Mouse (Mus musculus) hindbrain, embryonic 12.5 days (tissue): ENCODE measurements at regions not wholly inside any gene's neighbourhood (a gene's known extent, or its start where the extent isn't known, plus 50 kb on each side); places are given as distances from the start of the nearest gene placed in this dataset.

Source experiments
- ATAC-seq: fragments of 200-750 bp; cut with Nextera tagmentation; 2 replicates; pipeline ENCODE4 v1.8.0; 2017; ENCODE audit warnings: moderate TSS enrichment; ENCODE audit not compliant: low FRiP score
- H3K27ac ChIP-seq: fragments of 300-500 bp; sonication (generic); 2 replicates; pipeline ENCODE4 v1.5.1; 2016; ENCODE audit warnings: mild to moderate bottlenecking
- H3K27me3 ChIP-seq: fragments of 300-500 bp; sonication (generic); 2 replicates; pipeline ENCODE4 v1.6.1; 2016; ENCODE audit warnings: mild to moderate bottlenecking
- H3K36me3 ChIP-seq: fragments of 300-500 bp; sonication (generic); 2 replicates; pipeline ENCODE4 v1.6.1; 2016; ENCODE audit warnings: mild to moderate bottlenecking
- H3K4me1 ChIP-seq: fragments of 300-500 bp; sonication (generic); 2 replicates; pipeline ENCODE4 v1.6.1; 2016
- H3K4me2 ChIP-seq: fragments of 300-500 bp; sonication (generic); replicated peaks from 2 replicates; pipeline ENCODE4 v1.6.1; 2016; ENCODE audit warnings: mild to moderate bottlenecking
- H3K4me3 ChIP-seq: fragments of 300-500 bp; sonication (generic); 2 replicates; pipeline ENCODE4 v1.5.1; 2016; ENCODE audit warnings: mild to moderate bottlenecking
- H3K9ac ChIP-seq: fragments of 300-500 bp; sonication (generic); 2 replicates; pipeline ENCODE4 v1.6.1; 2016; ENCODE audit warnings: mild to moderate bottlenecking, moderate library complexity
- H3K9me3 ChIP-seq: fragments of 300-500 bp; sonication (generic); replicated peaks from 2 replicates; pipeline ENCODE4 v1.6.1; 2016; ENCODE audit warnings: mild to moderate bottlenecking
- WGBS: fragments of 180-500 bp; shearing (Covaris S2); methylation state at CpG from one replicate; pipeline ENCODE4 v1.1.7; 2016; 5-methylcytosine and 5-hydroxymethylcytosine counted together

DNA sequence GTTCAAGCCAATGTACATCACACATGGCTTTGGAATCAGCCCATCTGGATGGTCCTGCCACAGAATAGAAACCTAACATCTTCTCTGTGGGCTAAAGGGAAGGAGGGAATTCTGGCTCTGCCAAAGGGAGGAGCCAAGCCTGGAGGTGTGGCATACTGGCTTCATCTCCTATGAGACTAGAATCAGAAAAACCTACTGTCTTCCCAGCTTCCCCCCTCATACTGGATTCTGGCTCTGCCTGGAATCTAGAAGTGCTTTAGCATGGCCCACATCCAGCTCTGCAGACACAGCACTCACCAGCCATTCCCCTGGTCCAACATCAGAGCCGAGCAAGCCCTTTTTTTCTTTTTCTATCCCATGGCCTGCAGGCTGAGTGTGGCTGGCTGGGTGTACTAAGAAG is 206.9 kb downstream of the Sox9 start:
- Histone ChIP-seq H3K36me3 (no peaks in the 10 kb centered on the region), H3K27me3 (no peaks in the 10 kb centered on the region; the same call in 1 of the 2 replicates), H3K9me3 (no peaks in the 10 kb centered on the region), H3K4me2 (no peak overlapping the region), H3K4me1 (peaks cover 36% of the 10 kb centered on the region), H3K27ac (no peak overlapping the region), H3K9ac (no peak overlapping the region), H3K4me3 (no peak overlapping the region)
- 73% methylated on average over 1 of the region's 1 CpGs for WGBS
- no peak for ATAC-seq

- no peaks in the 10 kb centered on the region for H3K36me3 ChIP-seq
- peaks cover 36% of the 10 kb centered on the region for H3K4me1 ChIP-seq
- no peak overlapping the region for H3K27ac ChIP-seq
- 26% methylated on average over 13 of the region's 13 CpGs for WGBS
- no peak overlapping the region for H3K4me3 ChIP-seq
- peak; percentile 23; the same call in 1 of the 2 replicates for ATAC-seq
- no peaks in the 10 kb centered on the region; the same call in 1 of the 2 replicates for H3K27me3 ChIP-seq
- H3K9me3 ChIP-seq, result no peaks in the 10 kb centered on the region
- no peak overlapping the region for H3K9ac ChIP-seq
- H3K4me2 ChIP-seq, result no peak overlapping the region
Measured at GRCm38 (mm10) chr11:112989981-112990512, 208.0 kb downstream of the Sox9 start.

DNA sequence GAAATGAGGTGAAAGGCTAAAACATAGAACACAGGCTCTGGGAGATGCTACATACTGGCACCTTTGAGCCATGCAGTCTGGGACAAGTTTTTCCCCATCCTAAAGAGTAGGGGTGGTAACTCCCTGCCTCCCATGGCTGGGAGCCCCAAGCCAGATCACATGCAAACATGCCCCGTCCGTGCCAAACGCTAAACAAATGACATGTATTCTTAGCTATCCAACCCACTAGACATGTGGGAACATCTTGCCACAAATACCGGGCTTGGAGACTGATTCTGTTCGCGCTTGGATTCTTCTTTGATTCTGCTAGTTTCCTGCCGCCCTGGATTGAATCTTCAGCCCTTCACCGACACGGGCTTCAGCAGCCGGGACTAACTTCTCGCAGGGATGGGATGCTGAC is 208.7 kb downstream of the Sox9 start:
- no peak overlapping the region for H3K9ac ChIP-seq
- H3K36me3 ChIP-seq, result no peaks in the 10 kb centered on the region
- 82% methylated on average over 11 of the region's 11 CpGs for WGBS
- H3K9me3 ChIP-seq, result no peaks in the 10 kb centered on the region
- peaks cover 36% of the 10 kb centered on the region for H3K4me1 ChIP-seq
- H3K4me2 ChIP-seq, result no peak overlapping the region
- H3K27ac ChIP-seq, result no peak overlapping the region
- no peaks in the 10 kb centered on the region; the same call in 1 of the 2 replicates for H3K27me3 ChIP-seq
- ATAC-seq, result no peak
- H3K4me3 ChIP-seq, result no peak overlapping the region

DNA sequence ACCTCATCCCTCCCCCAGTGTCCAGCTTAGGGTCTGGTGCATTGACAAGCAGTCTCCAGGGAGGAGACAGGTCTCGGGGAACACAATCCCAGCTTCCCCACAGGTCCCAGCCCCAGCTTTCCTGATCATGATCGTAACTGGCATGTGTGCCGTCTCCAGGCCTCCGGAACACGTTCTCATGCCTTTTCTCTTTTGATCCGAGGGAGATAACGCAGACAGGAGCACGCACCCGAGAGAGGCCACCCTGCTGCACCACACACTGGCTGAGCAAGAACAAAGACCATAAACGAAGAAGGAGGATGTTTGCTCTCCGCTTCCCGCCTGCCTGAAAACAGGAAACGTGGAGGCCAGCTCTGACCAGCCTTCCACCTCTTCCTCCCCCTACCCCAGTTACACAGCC is 209.8 kb downstream of the Sox9 start:
- Histone ChIP-seq H3K27me3 (no peaks in the 10 kb centered on the region; the same call in 1 of the 2 replicates), H3K9me3 (no peaks in the 10 kb centered on the region), H3K4me3 (no peak overlapping the region), H3K4me2 (no peak overlapping the region), H3K9ac (no peak overlapping the region), H3K4me1 (peaks cover 36% of the 10 kb centered on the region), H3K27ac (no peak overlapping the region), H3K36me3 (no peaks in the 10 kb centered on the region)
- WGBS, result 35% methylated on average over 13 of the region's 13 CpGs
- ATAC-seq, result no peak

DNA sequence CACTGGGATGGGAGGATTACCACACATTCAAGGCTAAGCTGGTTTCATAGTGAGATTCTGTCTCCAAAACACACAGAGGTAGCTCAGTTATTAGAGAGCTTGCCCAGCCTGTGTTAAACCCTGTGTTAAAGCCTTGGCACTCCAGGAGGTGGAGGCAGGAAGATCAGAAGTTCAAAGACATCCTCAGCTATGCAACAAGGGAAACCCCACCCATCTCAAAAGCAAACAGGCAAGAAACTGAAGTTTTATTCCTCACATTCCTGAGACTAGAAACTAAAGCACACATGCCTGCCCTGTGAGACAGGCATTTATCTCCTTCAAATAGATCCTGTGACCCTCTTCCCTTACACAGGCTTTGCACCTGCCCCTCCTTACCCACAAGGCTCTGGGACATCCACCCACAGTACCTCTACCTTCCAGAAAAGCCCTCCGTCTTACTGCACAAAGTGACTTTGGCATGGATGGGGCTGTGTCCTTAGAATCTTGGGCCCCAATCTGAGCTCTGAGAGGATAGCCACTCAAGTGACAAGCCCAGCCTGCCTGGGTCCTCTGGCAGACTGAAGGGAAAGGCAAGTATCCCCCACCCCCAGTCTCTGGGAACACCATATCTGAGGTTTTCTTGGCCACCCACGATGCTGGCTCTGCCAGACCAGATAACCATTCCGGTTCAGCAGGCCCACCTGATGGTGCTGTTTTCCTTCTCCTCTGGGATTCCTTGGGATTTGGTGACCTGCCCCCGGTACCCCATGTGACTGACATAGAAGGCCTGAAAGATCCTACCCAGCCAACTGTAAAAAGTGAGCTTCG is 217.0 kb downstream of the Sox9 start:
- H3K9ac ChIP-seq, result no peak overlapping the region
- H3K4me2 ChIP-seq, result no peak overlapping the region
- H3K9me3 ChIP-seq, result no peaks in the 10 kb centered on the region
- WGBS, result 41% methylated on average over 5 of the region's 5 CpGs
- H3K36me3 ChIP-seq, result no peaks in the 10 kb centered on the region
- H3K4me1 ChIP-seq, result peaks cover 3% of the 10 kb centered on the region; the same call in 1 of the 2 replicates
- no peak overlapping the region for H3K27ac ChIP-seq
- ATAC-seq, result no peak
- H3K4me3 ChIP-seq, result no peak overlapping the region
- no peaks in the 10 kb centered on the region for H3K27me3 ChIP-seq

- WGBS, result 81% methylated on average over 6 of the region's 6 CpGs
Measured at GRCm38 (mm10) chr11:113001071-113001470, 219.0 kb downstream of the Sox9 start.

DNA sequence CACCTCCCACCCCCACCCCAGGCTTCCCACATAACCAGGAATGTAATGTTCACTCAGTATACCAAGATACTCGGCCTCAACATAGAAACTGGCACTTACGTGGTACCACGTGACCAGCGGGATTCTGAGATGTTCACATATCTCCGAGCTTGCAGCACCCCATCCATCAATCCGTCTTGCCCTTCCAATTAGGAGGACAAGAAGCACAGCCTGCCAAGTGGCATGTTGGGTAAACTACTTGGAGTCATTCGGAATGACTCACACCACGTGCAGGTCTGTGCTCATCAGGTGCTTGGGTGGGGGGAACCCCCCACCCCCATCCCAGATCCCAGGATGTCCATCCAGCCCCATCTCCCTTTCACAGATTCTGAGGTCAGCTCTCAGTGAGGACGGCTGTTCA is 223.9 kb downstream of the Sox9 start:
- H3K9me3 ChIP-seq, result no peaks in the 10 kb centered on the region
- no peak for ATAC-seq
- no peak overlapping the region for H3K27ac ChIP-seq
- H3K36me3 ChIP-seq, result no peaks in the 10 kb centered on the region
- no peaks in the 10 kb centered on the region for H3K27me3 ChIP-seq
- WGBS, result 83% methylated on average over 9 of the region's 9 CpGs
- no peaks in the 10 kb centered on the region; the same call in 1 of the 2 replicates for H3K4me1 ChIP-seq
- no peak overlapping the region for H3K4me3 ChIP-seq
- no peak overlapping the region for H3K9ac ChIP-seq
- H3K4me2 ChIP-seq, result no peak overlapping the region

More at GRCm38 (mm10) chr11:113001071-113001470, 219.0 kb downstream of the Sox9 start:
- no peak overlapping the region for H3K9ac ChIP-seq
- H3K4me2 ChIP-seq, result no peak overlapping the region
- H3K36me3 ChIP-seq, result no peaks in the 10 kb centered on the region
- H3K27me3 ChIP-seq, result no peaks in the 10 kb centered on the region
- ATAC-seq, result no peak
- peaks cover 3% of the 10 kb centered on the region; the same call in 1 of the 2 replicates for H3K4me1 ChIP-seq
- H3K9me3 ChIP-seq, result no peaks in the 10 kb centered on the region
- no peak overlapping the region for H3K4me3 ChIP-seq
- H3K27ac ChIP-seq, result no peak overlapping the region

DNA sequence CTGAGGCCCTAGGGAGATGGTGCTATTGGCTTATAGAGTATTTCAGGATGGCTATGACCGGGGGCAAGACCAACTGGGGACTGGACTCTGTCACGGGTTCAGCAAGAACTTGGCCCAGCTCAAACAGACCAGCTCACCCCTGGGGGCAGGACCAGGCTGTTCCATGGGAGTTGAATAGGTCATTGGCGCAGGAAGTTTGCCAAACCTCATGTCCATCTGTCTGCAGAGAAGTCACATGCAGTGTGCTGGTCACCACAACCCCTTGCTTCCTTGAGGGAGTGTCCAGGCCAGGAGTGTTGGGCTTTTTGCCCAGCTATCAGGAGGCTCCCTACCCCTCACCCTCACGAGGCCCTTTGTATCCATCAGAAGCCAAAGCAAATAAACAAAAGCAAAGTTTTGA is 226.5 kb downstream of the Sox9 start:
- no peaks in the 10 kb centered on the region for H3K9me3 ChIP-seq
- H3K27me3 ChIP-seq, result no peaks in the 10 kb centered on the region; the same call in 1 of the 2 replicates

DNA sequence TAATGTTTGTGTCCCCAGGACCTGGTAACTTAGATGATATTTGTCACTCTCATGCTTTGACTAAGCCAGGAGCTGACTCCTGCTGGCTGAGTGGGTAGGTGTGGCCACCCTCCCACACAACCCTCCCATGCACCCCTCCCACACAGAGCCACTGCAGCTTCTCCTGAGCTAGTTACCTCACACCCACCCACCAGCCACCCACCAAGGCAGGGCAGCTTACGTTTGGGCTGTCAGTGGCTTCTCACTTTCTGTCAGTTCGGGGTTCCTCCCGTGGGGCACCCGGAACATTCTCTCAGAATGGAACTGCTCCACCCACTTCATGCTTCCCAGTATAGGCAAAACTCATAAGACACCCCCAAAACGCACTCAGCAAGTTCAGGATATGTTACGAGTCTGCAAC is 227.4 kb downstream of the Sox9 start:
- Histone ChIP-seq H3K4me2 (no peak overlapping the region), H3K9ac (no peak overlapping the region), H3K4me1 (peaks cover 6% of the 10 kb centered on the region), H3K27me3 (no peaks in the 10 kb centered on the region; the same call in 1 of the 2 replicates), H3K9me3 (no peaks in the 10 kb centered on the region), H3K27ac (no peak overlapping the region), H3K4me3 (no peak overlapping the region), H3K36me3 (no peaks in the 10 kb centered on the region)
- WGBS, result 90% methylated on average over 6 of the region's 6 CpGs
- ATAC-seq, result no peak

More for the DNA sequence above, 226.5 kb downstream of the Sox9 start:
- Histone ChIP-seq H3K4me3 (no peak overlapping the region), H3K4me2 (no peak overlapping the region), H3K36me3 (no peaks in the 10 kb centered on the region), H3K4me1 (no peaks in the 10 kb centered on the region), H3K9ac (no peak overlapping the region), H3K27ac (no peak overlapping the region)
- ATAC-seq, result no peak
- 79% methylated on average over 4 of the region's 4 CpGs for WGBS

GRCm38 (mm10) chr11:113010906-113011305 is 228.9 kb downstream of the Sox9 start:
- no peaks in the 10 kb centered on the region; the same call in 1 of the 2 replicates for H3K27me3 ChIP-seq
- no peak overlapping the region for H3K4me2 ChIP-seq
- H3K9me3 ChIP-seq, result no peaks in the 10 kb centered on the region
- H3K4me3 ChIP-seq, result no peak overlapping the region
- H3K4me1 ChIP-seq, result peaks cover 18% of the 10 kb centered on the region
- no peak for ATAC-seq
- no peak overlapping the region for H3K9ac ChIP-seq
- no peaks in the 10 kb centered on the region for H3K36me3 ChIP-seq
- H3K27ac ChIP-seq, result no peak overlapping the region
- 82% methylated on average over 5 of the region's 5 CpGs for WGBS

- H3K4me1 ChIP-seq, result peaks cover 40% of the 10 kb centered on the region
- peak overlapping the region; percentile 52; the same call in 1 of the 2 replicates for H3K27ac ChIP-seq
- no peaks in the 10 kb centered on the region; the same call in 1 of the 2 replicates for H3K27me3 ChIP-seq
- WGBS, result 41% methylated on average over 10 of the region's 10 CpGs
- H3K4me3 ChIP-seq, result no peak overlapping the region
- H3K9ac ChIP-seq, result no peak overlapping the region
- H3K36me3 ChIP-seq, result no peaks in the 10 kb centered on the region
- no peaks in the 10 kb centered on the region for H3K9me3 ChIP-seq
- no peak for ATAC-seq
- H3K4me2 ChIP-seq, result no peak overlapping the region
Measured at GRCm38 (mm10) chr11:113014186-113015010, 232.4 kb downstream of the Sox9 start.

DNA sequence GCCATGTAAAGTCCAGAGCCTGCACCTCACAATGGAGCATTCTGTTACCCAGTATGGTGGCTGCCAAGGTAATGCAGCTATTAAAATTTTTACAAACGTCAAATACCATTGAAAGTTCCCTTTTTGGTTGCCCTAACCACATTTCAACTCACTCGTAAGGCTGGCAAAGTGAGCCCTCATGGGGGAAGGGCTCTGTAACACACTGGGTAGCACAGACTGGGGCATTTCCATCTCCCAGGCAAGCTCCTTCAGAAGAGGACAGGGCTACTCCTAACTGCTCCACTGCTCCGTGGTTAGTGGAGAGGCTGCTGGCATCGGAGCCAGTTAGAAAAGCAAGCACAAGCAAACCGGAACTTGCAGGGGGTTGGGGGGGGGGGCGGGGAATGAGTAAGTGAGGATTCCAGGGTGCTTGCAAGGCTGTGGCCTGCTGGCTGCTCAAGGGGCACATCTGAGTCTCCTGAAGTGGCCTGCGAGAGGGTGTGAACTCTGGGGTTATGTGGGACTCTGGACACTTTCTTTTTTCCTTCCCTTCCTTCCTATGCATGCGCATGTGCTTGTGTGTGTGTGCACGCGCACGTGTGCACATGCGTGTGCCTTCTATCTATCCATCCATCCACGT is 233.8 kb downstream of the Sox9 start:
- no peak overlapping the region; the same call in 1 of the 2 replicates for H3K27ac ChIP-seq
- no peak overlapping the region for H3K4me2 ChIP-seq
- H3K9ac ChIP-seq, result no peak overlapping the region
- H3K36me3 ChIP-seq, result no peaks in the 10 kb centered on the region
- 56% methylated on average over 13 of the region's 13 CpGs for WGBS
- no peaks in the 10 kb centered on the region for H3K9me3 ChIP-seq
- ATAC-seq, result no peak
- H3K27me3 ChIP-seq, result no peaks in the 10 kb centered on the region; the same call in 1 of the 2 replicates
- peaks cover 40% of the 10 kb centered on the region for H3K4me1 ChIP-seq
- H3K4me3 ChIP-seq, result no peak overlapping the region
